15 mouse cellular contexts compared by ENCODE assay signal in the genomic region with DNA sequence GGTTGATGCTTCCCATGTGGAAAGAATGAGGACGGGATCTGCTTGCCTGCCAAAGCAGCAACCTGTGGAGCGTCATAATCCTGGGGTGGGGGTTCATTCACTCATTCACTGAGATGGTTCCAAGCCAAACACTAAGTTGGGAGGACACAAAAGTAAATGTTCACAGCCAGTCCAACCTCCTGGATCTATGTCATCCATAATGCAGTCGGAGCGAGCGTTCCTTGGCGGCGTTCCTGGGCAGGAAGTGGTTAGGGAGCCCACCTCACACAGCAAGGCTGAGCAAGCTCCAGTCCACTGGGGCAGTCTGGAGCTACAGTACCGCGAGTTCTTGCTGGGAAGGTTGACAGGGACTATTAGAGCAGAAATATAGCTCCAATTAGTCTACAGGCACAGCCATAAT. TPM values are rescaled to one million over a fixed set of nuclear protein-coding genes. Genes with fewer than 3 reads are reported as not detected.
DNase-seq lines count a peak whose midpoint lies in the region; ATAC-seq and TF ChIP-seq lines count a peak whose summit lies in the region.
"Had no signal": no experiment of that assay in that cellular context is flagged by ENCODE, and none has a peak within 500 bp of the region (broad histone marks: within the 10 kb centered on the region; RNA-seq: fewer than 3 reads in every experiment).

No protein-coding gene starts in this region.

- H3K27ac ChIP-seq in kidney, embryonic 15.5 days = no peak overlapping the region
- H3K27ac ChIP-seq in thymus, adult 2 months (ENCODE audit: control insufficient read depth, insufficient read depth, low read length) = no peak overlapping the region
- 0 out of 2 replicates have a peak overlapping the region, but pooled peaks have one; percentile 21 for H3K27ac ChIP-seq in intestine, embryonic 16.5 days (ENCODE audit: low read length)
- H3K27ac ChIP-seq in forebrain, embryonic 10.5 days = no peak overlapping the region
- H3K27ac ChIP-seq: layer of hippocampus, adult 2 months; liver, embryonic 12.5 days; midbrain, embryonic 12.5 days had no signal

- no peaks in the 10 kb centered on the region for H3K27me3 ChIP-seq in kidney, embryonic 15.5 days
- H3K27me3 ChIP-seq in thymus, adult 2 months (ENCODE audit: control insufficient read depth, insufficient read depth, low read length) = no peaks in the 10 kb centered on the region
- no peaks in the 10 kb centered on the region for H3K27me3 ChIP-seq in intestine, embryonic 16.5 days (replicated peaks; ENCODE audit: control insufficient read depth, insufficient read depth, low read length)
- no peaks in the 10 kb centered on the region for H3K27me3 ChIP-seq in forebrain, embryonic 10.5 days (ENCODE audit: poor library complexity, severe bottlenecking)
- H3K27me3 ChIP-seq: liver, embryonic 12.5 days; midbrain, embryonic 12.5 days had no signal

- no peak overlapping the region for H3K4me3 ChIP-seq in kidney, embryonic 15.5 days (replicated peaks)
- H3K4me3 ChIP-seq in thymus, adult 2 months (ENCODE audit: control insufficient read depth, insufficient read depth, low read length) = no peak overlapping the region
- no peak overlapping the region for H3K4me3 ChIP-seq in intestine, embryonic 16.5 days (ENCODE audit: low read length)
- no peak overlapping the region for H3K4me3 ChIP-seq in forebrain, embryonic 10.5 days
- H3K4me3 ChIP-seq: layer of hippocampus, adult 2 months; liver, embryonic 12.5 days; midbrain, embryonic 12.5 days had no signal

- no peak for TF ChIP-seq CTCF in thymus, adult 2 months (IDR thresholded peaks at IDR 0.05; ENCODE audit: borderline replicate concordance, control insufficient read depth, extremely low read depth, insufficient read depth, low read length, poor library complexity)

- no peaks in the 10 kb centered on the region for H3K36me3 ChIP-seq in kidney, embryonic 15.5 days
- no peaks in the 10 kb centered on the region for H3K36me3 ChIP-seq in thymus, adult 2 months (ENCODE audit: control insufficient read depth, insufficient read depth, low read length)
- no peaks in the 10 kb centered on the region for H3K36me3 ChIP-seq in intestine, embryonic 16.5 days (ENCODE audit: control insufficient read depth, insufficient read depth, low read length)
- no peaks in the 10 kb centered on the region for H3K36me3 ChIP-seq in forebrain, embryonic 10.5 days (replicated peaks)
- H3K36me3 ChIP-seq: liver, embryonic 12.5 days; midbrain, embryonic 12.5 days had no signal

- ATAC-seq in kidney, embryonic 15.5 days (replicated peaks; ENCODE audit: low FRiP score) = peak; percentile 62
- peak; percentile 64 for ATAC-seq in intestine, embryonic 16.5 days
- ATAC-seq: CD4-positive, CD25-positive, alpha-beta regulatory T cell, adult 4 months; liver, embryonic 12.5 days had no signal

- TF ChIP-seq POLR2A in thymus, adult 2 months (IDR thresholded peaks at IDR 0.05; ENCODE audit: control insufficient read depth, extremely low read depth, insufficient read depth, low read length, poor library complexity) = no peak

- DNase-seq in kidney, postnatal 25 days = no peak
- DNase-seq in thymus, postnatal 14 days = peak; percentile 10
- DNase-seq in thymus, adult 2 months = no peak
- DNase-seq in forebrain, embryonic 10.5 days (ENCODE audit: extremely low spot score, low spot score) = no peak
- no peak for DNase-seq in layer of hippocampus, adult 18-20 months (ENCODE audit: low spot score in 2 of 2)
- DNase-seq: cerebellum, adult 18-20 months; embryo, embryonic 11 days; lung, postnatal 14 days; right cerebral cortex, postnatal 4 days had no signal

- 45% methylated on average over 9 of the region's 9 CpGs for WGBS in kidney, embryonic 15.5 days
- WGBS in thymus, adult 2 months = 62% methylated on average over 9 of the region's 9 CpGs
- 54% methylated on average over 9 of the region's 9 CpGs for WGBS in intestine, embryonic 16.5 days
- 93% methylated on average over 9 of the region's 9 CpGs for WGBS in forebrain, embryonic 10.5 days

- H3K4me1 ChIP-seq in kidney, embryonic 15.5 days = peaks cover 18% of the 10 kb centered on the region
- H3K4me1 ChIP-seq in thymus, adult 2 months (replicated peaks; ENCODE audit: control insufficient read depth, insufficient read depth, low read length) = no peaks in the 10 kb centered on the region
- no peaks in the 10 kb centered on the region for H3K4me1 ChIP-seq in intestine, embryonic 16.5 days (ENCODE audit: control insufficient read depth, insufficient read depth, low read length)
- H3K4me1 ChIP-seq in forebrain, embryonic 10.5 days = no peaks in the 10 kb centered on the region
- H3K4me1 ChIP-seq: liver, embryonic 12.5 days; midbrain, embryonic 12.5 days had no signal

- no peaks in the 10 kb centered on the region for H3K9me3 ChIP-seq in kidney, embryonic 15.5 days (replicated peaks)
- no peaks in the 10 kb centered on the region for H3K9me3 ChIP-seq in intestine, embryonic 16.5 days (ENCODE audit: control insufficient read depth, low read length)
- H3K9me3 ChIP-seq in forebrain, embryonic 10.5 days = no peaks in the 10 kb centered on the region
- H3K9me3 ChIP-seq: liver, embryonic 12.5 days; midbrain, embryonic 12.5 days had no signal

- H3K4me2 ChIP-seq in kidney, embryonic 15.5 days = no peak overlapping the region
- no peak overlapping the region for H3K4me2 ChIP-seq in intestine, embryonic 16.5 days (ENCODE audit: low read depth, low read length)
- H3K4me2 ChIP-seq: liver, embryonic 12.5 days; midbrain, embryonic 12.5 days had no signal

- H3K9ac ChIP-seq in kidney, embryonic 15.5 days = no peak overlapping the region
- H3K9ac ChIP-seq in intestine, embryonic 16.5 days (ENCODE audit: low read depth, low read length) = no peak overlapping the region
- H3K9ac ChIP-seq: liver, embryonic 12.5 days; midbrain, embryonic 12.5 days had no signal

RNA-seq across cellular contexts. Expression of a gene that starts 49.6 kb away (rescaled TPM):
- polyA plus RNA-seq in kidney, embryonic 15.5 days (2015; fragmentation: Nextera tagmentation; extraction: Ambion mirVana) = 18.5 and 20.9 TPM in 2 replicates
- polyA plus RNA-seq in thymus, adult 2 months (2012; rRNA removed) = 10.9 and 11.2 TPM in 2 replicates
- polyA plus RNA-seq in intestine, embryonic 16.5 days (2015; fragmentation: Nextera tagmentation; extraction: Ambion mirVana) = 10.4 and 11.2 TPM in 2 replicates
- polyA plus RNA-seq in forebrain, embryonic 10.5 days (2016; fragmentation: Nextera tagmentation; extraction: Ambion mirVana) = 20.9 and 21.4 TPM in 2 replicates
- total RNA-seq in layer of hippocampus, adult 18-20 months (2021) = 100 to 1,000 TPM; 124 to 133 TPM
